Mouse (Mus musculus) neural tube, embryonic 14.5 days (tissue): ENCODE measurements around the gene Dcst2. TPM values are rescaled to one million over a fixed set of nuclear protein-coding genes. Genes with fewer than 3 reads are reported as not detected.
A peak's percentile ranks its signal among the peaks of the same experiment; 100 is the strongest.

Experiments used
- ATAC-seq: fragments of 200-750 bp; cut with Nextera tagmentation; 2 replicates; pipeline ENCODE4 v1.8.0; 2017; ENCODE audit warnings: low read depth, mild to moderate bottlenecking, moderate TSS enrichment, moderate library complexity
- H3K27ac ChIP-seq: fragments of 300-500 bp; sonication (generic); 2 replicates; pipeline ENCODE4 v1.5.1; 2014; ENCODE audit warnings: low read depth, mild to moderate bottlenecking, control low read depth, low read length, moderate library complexity, mixed read lengths
- H3K27me3 ChIP-seq: fragments of 300-500 bp; sonication (generic); 2 replicates; pipeline ENCODE4 v1.6.1; 2014; ENCODE audit warnings: low read length; ENCODE audit not compliant: control insufficient read depth, insufficient read depth
- H3K36me3 ChIP-seq: fragments of 300-500 bp; sonication (generic); 2 replicates; pipeline ENCODE4 v1.6.1; 2014; ENCODE audit warnings: low read length, mixed read lengths; ENCODE audit not compliant: control insufficient read depth, insufficient read depth
- H3K4me1 ChIP-seq: fragments of 300-500 bp; sonication (generic); 2 replicates; pipeline ENCODE4 v1.6.1; 2014; ENCODE audit warnings: low read length; ENCODE audit not compliant: control insufficient read depth, insufficient read depth
- H3K4me2 ChIP-seq: fragments of 300-500 bp; sonication (generic); 2 replicates; pipeline ENCODE4 v1.6.1; 2014; ENCODE audit warnings: mild to moderate bottlenecking, low read depth, low read length, control low read depth
- H3K4me3 ChIP-seq: fragments of 300-500 bp; sonication (generic); 2 replicates; pipeline ENCODE4 v1.5.1; 2014; ENCODE audit warnings: low read depth, low read length, control low read depth, mixed read lengths
- H3K9ac ChIP-seq: fragments of 300-500 bp; sonication (generic); replicated peaks from 2 replicates; pipeline ENCODE4 v1.6.1; 2014; ENCODE audit warnings: low read depth, mild to moderate bottlenecking, control low read depth, low read length, mixed read lengths
- H3K9me3 ChIP-seq: fragments of 300-500 bp; sonication (generic); 2 replicates; pipeline ENCODE4 v1.6.1; 2016; ENCODE audit warnings: low read length; ENCODE audit not compliant: control insufficient read depth
- WGBS: fragments of 180-500 bp; shearing (Covaris S2); extraction: QIAGEN DNeasy Blood & Tissue Kit; methylation state at CpG from one replicate; pipeline ENCODE4 v1.1.7; 2014; 5-methylcytosine and 5-hydroxymethylcytosine counted together
- polyA plus RNA-seq: library from polyadenylated mRNA; unstranded; fragments of >200 nt; fragmentation: Nextera tagmentation; extraction: Ambion mirVana; gene quantifications from 2 replicates; pipeline ENCODE4 v1.2.1, GENCODE M21; 2014

Dcst2 gene
- polyA plus RNA-seq, 1 experiment from 2014 or later = 0.25 TPM

DNA sequence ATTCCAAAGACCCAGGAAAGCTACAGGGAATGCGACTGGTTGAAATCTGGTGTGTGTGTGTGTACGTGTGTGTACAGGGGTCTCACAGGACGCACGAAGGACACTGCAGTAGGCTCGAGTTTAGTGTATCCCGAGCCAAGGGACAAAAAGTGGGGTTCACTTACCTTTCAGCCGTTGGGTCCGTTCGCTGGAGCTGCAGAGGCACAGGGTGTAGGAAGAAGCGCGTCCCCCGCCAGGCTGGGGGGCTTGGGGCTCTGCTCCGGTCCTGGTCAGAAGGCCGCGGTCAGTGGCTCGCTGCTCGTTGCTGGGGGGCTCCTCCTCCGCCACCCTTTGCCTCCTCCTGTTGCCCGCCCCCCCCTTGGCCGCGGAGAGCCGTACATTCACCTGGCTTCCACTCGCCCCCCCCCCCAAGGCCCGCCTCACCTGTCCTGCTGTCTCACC is 31.1 kb downstream of the Dcst2 start:
- peaks cover 5% of the 10 kb centered on the region; the same call in 1 of the 2 replicates for H3K27me3 ChIP-seq
- H3K9me3 ChIP-seq = no peaks in the 10 kb centered on the region
- ATAC-seq = no peak
- H3K4me2 ChIP-seq = peak overlapping the region; percentile 97
- no peak overlapping the region for H3K27ac ChIP-seq
- peaks cover 28% of the 10 kb centered on the region for H3K4me1 ChIP-seq
- WGBS = under 1% methylated on average over 21 of the region's 24 CpGs
- H3K9ac ChIP-seq = no peak overlapping the region
- H3K4me3 ChIP-seq = peak overlapping the region; percentile 45
- H3K36me3 ChIP-seq = no peaks in the 10 kb centered on the region

DNA sequence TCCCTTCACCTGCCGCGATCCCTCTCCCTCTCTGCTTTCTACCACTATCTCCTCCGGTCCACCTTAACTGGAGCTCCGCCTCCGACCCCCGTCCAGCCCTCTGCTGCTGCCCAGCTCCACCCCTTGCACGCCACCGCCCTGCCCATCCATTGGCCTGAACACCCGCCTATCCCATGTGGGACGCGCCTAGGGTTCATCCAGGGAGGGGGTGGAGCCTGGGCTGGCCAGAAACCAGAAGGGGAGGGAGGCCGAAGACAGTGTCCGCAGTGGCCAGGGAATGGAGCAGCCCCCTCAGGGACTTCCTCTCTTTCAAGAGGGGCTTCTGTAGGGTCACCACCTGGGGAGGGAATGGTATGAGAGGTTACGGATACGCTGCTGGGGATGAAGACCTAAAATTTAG is 31.8 kb downstream of the Dcst2 start:
- no peaks in the 10 kb centered on the region for H3K9me3 ChIP-seq
- peak overlapping the region; percentile 45 for H3K4me3 ChIP-seq
- H3K4me1 ChIP-seq = peaks cover 28% of the 10 kb centered on the region
- peaks cover 5% of the 10 kb centered on the region; the same call in 1 of the 2 replicates for H3K27me3 ChIP-seq
- no peaks in the 10 kb centered on the region for H3K36me3 ChIP-seq
- peak overlapping the region; percentile 29; the same call in 1 of the 2 replicates for H3K9ac ChIP-seq
- ATAC-seq = peak; percentile 91
- H3K27ac ChIP-seq = peak overlapping the region; percentile 41; the same call in 1 of the 2 replicates
- peak overlapping the region; percentile 97 for H3K4me2 ChIP-seq
- WGBS = 0% methylated on average over 15 of the region's 15 CpGs

DNA sequence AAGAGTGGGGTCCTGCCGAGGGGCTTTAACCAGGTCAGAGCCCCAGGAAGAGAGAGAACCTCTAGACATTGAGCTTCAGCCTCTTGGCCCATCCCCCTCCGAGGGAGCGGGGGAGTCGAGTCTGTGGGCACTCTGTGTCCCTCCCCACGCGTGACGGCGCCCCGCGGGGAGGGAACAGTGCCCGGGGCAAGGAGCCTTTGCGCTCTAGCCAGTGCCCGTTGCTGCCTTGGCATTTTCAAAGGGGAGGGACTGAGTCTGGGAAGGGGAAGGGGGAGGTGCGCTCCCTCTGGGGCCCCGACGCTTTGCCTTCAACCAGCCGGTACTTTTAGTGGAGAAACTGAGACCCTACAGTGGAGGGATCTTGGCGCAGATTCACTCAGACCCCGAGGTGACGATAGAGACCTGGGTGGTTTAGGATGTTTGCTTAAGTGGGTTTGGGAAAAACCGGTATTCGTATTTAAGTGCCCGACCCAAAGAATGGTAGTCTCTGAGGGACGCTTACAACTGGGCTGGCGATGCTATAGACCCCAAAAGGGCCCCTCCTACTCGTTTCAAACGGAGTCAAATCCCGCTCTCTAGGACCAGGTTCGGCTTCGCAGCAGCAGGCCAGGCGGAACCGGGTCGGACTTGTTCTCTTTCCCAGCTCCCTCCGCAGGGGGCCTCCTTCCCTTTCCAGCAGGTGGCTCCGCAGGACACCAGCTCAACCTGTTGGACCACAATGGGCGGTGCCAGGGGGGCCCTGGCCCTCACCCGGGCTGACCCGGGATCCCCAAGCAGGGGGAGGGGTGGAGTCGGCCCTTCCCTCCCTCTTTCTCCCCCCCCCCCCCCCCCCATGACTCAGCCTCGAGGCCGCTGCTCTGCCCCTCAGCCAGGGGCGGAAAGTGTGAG is 32.5 kb downstream of the Dcst2 start, which contains the start of gene Zbtb7b:
TSS of gene Zbtb7b (minus strand) at position 771 of the 888 bp plus-strand sequence.
- peak within 1 kb of the TSS; percentile 97 for H3K4me2 ChIP-seq
- H3K4me1 ChIP-seq = peaks cover 28% of the 10 kb centered on the region
- peaks cover 5% of the 10 kb centered on the region; the same call in 1 of the 2 replicates for H3K27me3 ChIP-seq
- under 1% methylated on average over 36 of the region's 42 CpGs for WGBS
- H3K4me3 ChIP-seq = peak within 1 kb of the TSS; percentile 45
- no peaks in the 10 kb centered on the region for H3K36me3 ChIP-seq
- ATAC-seq = peak; percentile 47
- no peaks in the 10 kb centered on the region for H3K9me3 ChIP-seq
- H3K27ac ChIP-seq = peak within 1 kb of the TSS; percentile 41
- H3K9ac ChIP-seq = peak within 1 kb of the TSS; percentile 29; the same call in 1 of the 2 replicates

DNA sequence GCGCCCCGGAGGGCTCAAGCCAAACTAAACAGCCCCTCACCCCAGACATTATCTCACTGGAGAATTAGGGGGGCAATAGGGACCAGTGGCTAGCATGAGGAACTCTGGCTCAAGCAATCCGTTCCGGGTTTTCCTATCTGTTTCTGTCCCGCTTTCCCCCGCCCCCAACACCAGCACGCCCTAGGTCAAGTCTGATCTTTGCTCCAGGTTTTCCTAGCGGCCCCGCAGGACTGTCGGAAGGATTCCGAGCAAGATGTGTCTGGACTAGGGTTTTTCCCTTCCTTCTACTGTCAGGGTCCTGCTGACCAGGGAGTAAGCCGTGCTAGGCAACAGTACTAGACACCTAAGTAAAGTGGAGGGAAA is 33.1 kb downstream of the Dcst2 start:
- 0% methylated on average over 11 of the region's 12 CpGs for whole genome bisulfite sequencing
- Histone ChIP-seq H3K4me2 (peak overlapping the region; percentile 97), H3K9me3 (no peaks in the 10 kb centered on the region), H3K36me3 (no peaks in the 10 kb centered on the region), H3K9ac (no peak overlapping the region), H3K4me1 (peaks cover 28% of the 10 kb centered on the region), H3K27ac (no peak overlapping the region), H3K27me3 (peaks cover 5% of the 10 kb centered on the region; the same call in 1 of the 2 replicates), H3K4me3 (peak overlapping the region; percentile 45)
- ATAC-seq = no peak

DNA sequence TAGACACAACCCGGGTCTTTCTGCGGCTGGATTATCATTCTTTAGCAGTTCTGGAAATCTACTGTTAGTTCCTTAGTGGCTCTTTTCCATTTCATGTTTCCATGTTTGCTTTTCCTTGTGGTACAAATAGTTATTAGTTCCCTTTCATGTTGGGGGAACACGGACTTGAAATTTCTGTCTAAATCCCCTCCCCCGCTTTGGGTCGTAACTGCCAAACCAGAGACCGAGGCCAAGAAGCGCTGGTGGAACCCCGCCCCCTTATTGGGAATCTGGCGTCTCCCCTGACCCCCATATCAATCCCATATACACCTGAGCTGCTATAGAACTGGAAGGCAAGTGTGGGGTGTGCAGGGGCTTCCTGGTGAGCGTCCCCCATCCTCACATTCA is 33.6 kb downstream of the Dcst2 start:
- peak overlapping the region; percentile 97 for H3K4me2 ChIP-seq
- H3K36me3 ChIP-seq = no peaks in the 10 kb centered on the region
- H3K27me3 ChIP-seq = peaks cover 5% of the 10 kb centered on the region; the same call in 1 of the 2 replicates
- WGBS = 1% methylated on average over 10 of the region's 10 CpGs
- no peak overlapping the region for H3K27ac ChIP-seq
- ATAC-seq = no peak
- peaks cover 28% of the 10 kb centered on the region for H3K4me1 ChIP-seq
- H3K4me3 ChIP-seq = peak overlapping the region; percentile 45
- H3K9me3 ChIP-seq = no peaks in the 10 kb centered on the region
- H3K9ac ChIP-seq = no peak overlapping the region

DNA sequence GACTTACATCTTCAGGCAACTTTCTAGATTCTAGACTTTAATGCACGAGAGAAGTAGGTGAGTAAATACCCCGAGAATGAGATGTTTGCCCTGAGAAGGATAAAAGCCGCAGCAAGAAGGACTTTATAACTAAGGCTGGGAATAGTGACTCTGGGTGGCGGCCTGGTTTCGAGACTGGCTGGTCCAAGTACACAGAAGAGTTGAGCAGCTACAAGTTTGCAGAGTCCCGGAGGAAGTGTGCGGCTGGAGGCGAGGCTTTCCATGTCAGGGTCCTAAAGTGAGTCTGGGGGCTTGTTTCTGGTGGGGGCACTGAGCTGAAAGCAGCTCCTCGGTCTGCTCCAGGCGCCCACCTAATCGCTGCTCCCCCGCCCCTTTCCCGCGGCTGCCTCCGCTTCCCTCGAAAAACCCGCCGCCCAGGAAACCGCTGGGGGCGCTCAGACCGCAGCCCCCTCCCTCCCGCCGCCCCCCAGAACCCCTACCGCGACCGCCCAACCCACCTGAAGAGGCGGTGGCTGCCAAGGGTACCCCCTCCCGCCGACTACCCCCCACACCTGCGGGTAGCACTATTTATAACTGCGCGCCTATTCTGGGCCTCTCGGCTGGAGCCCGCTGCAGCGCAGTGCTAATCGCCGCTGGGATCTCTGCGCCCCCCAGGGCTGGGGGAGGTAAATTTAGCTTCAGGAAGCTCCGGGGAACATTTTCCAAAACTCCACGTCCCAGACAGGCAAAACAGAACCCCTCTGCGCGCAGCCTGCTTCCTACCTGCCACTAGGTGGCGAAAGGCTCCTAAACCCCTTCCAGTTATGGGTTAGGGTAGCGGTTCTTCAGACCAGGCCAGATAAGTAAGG is 34.3 kb downstream of the Dcst2 start:
- ATAC-seq = no peak
- Histone ChIP-seq H3K4me2 (peak overlapping the region; percentile 97), H3K4me3 (peak overlapping the region; percentile 34), H3K27me3 (peaks cover 5% of the 10 kb centered on the region; the same call in 1 of the 2 replicates), H3K36me3 (no peaks in the 10 kb centered on the region), H3K9me3 (no peaks in the 10 kb centered on the region), H3K9ac (0 out of 2 replicates have a peak overlapping the region, but pooled peaks have one; percentile 28), H3K4me1 (peaks cover 23% of the 10 kb centered on the region), H3K27ac (no peak overlapping the region; the same call in 1 of the 2 replicates)
- under 1% methylated on average over 41 of the region's 44 CpGs for WGBS

DNA sequence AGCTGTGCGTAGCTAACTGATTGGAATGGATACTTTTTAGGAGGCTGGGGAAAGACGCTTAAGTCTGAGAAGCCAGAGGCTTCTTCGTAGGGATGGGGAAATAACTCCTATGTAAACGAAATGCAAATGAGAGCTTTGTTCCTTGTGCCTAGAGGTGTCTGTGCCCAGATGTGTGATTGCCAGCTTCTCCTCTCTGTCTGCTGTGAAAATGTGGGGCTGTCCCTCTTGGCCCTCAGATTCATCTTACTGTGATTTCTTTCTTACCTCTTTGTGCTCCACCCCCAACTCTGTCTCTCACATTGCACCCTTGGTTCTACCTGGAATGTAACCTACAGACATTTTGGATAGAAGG is 34.9 kb downstream of the Dcst2 start:
- no peak overlapping the region for H3K27ac ChIP-seq
- peaks cover 21% of the 10 kb centered on the region for H3K4me1 ChIP-seq
- ATAC-seq = no peak
- H3K4me3 ChIP-seq = peak overlapping the region; percentile 34
- no peaks in the 10 kb centered on the region; the same call in 1 of the 2 replicates for H3K36me3 ChIP-seq
- H3K4me2 ChIP-seq = peak overlapping the region; percentile 97
- H3K9me3 ChIP-seq = no peaks in the 10 kb centered on the region
- WGBS = 2% methylated on average over 4 of the region's 4 CpGs
- H3K27me3 ChIP-seq = peaks cover 5% of the 10 kb centered on the region; the same call in 1 of the 2 replicates
- H3K9ac ChIP-seq = no peak overlapping the region

DNA sequence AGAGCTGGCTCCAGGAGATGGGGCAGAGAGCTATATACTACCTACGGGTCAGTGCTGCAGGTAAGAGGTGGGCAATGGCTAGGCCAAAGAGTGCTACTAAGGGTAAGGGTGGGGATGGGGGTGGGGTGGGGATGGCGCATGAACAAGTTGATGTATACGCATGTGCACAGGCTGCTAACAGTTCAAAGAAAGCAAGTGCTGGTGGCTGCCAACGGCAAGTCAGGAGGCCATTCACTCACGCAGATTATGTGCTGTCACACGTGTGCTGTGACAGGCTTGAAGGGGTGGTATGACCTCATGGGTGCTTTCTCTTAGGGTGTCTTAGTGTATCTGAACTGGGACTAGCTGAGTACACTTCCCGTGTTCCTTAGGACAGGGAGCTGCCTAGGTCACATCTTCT is 39.6 kb downstream of the Dcst2 start:
- Histone ChIP-seq H3K36me3 (peaks cover 15% of the 10 kb centered on the region), H3K4me3 (no peak overlapping the region), H3K4me1 (peaks cover under 1% of the 10 kb centered on the region; the same call in 1 of the 2 replicates), H3K4me2 (no peak overlapping the region), H3K27me3 (no peaks in the 10 kb centered on the region), H3K9me3 (no peaks in the 10 kb centered on the region), H3K27ac (no peak overlapping the region), H3K9ac (no peak overlapping the region)
- WGBS = 92% methylated on average over 7 of the region's 7 CpGs
- no peak for ATAC-seq
